Mouse (Mus musculus): ENCODE data around the gene Hgd. TPM values are rescaled to one million over a fixed set of nuclear protein-coding genes. Genes with fewer than 3 reads are reported as not detected.

Hgd gene
- polyA plus RNA-seq, 1 experiment: not detected

DNA sequence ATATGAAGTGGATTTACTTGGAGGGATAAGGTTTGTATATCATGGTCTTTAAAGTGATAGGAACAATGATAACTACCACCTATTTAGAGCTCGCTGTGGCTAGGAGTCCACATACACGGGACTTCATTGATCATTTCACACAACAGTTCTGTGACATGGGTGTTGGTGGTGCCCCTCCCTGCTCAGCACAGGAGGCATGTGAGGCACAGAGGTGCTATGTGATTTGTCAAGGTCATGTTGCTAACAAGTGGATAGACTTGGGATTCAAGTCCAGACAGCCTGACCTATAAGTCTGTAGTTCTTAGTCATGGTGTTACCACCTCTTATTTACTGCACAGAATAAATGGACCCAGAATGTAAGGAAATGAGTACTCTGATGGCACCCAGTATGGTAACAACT, 29.0 kb upstream of the Hgd start:
- Histone ChIP-seq H3K4me1 (ENCODE audit: control insufficient read depth, insufficient read depth, low read length) (no peaks in the 10 kb centered on the region), H3K4me3 (ENCODE audit: insufficient read depth, low read length) (no peak overlapping the region), H3K27ac (ENCODE audit: insufficient read depth, low read length) (no peak overlapping the region)
- TF ChIP-seq CTCF (IDR thresholded peaks at IDR 0.05; ENCODE audit: extremely low read depth, insufficient read depth, low read length): no peak
- no peak for TF ChIP-seq POLR2A (IDR thresholded peaks at IDR 0.05; ENCODE audit: extremely low read depth, insufficient read depth, low read length)

DNA sequence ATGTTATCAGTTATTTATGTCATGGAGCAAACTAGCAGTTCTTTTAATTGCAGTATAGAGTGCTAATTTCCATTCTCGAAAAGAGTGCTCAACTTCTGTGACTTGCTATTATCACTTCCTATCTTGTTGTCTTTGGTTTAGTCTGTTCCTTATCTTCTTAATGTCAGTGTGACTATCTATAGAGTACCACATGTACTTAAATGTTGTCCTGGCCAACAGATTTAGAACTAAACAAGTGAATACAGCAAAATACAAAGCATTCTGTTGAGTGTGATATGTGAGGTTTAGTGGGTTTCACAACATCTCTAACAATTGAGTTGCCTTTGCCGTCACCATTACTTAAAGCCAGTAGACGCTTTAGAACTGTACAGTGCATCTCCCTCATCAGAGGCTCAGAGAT, 27.1 kb upstream of the Hgd start:
- H3K4me3 ChIP-seq (ENCODE audit: insufficient read depth, low read length): no peak overlapping the region
- H3K27ac ChIP-seq (ENCODE audit: insufficient read depth, low read length): no peak overlapping the region
- TF ChIP-seq CTCF (IDR thresholded peaks at IDR 0.05; ENCODE audit: extremely low read depth, insufficient read depth, low read length) (no peak), POLR2A (IDR thresholded peaks at IDR 0.05; ENCODE audit: extremely low read depth, insufficient read depth, low read length) (no peak)
- H3K4me1 ChIP-seq (ENCODE audit: control insufficient read depth, insufficient read depth, low read length): no peaks in the 10 kb centered on the region

DNA sequence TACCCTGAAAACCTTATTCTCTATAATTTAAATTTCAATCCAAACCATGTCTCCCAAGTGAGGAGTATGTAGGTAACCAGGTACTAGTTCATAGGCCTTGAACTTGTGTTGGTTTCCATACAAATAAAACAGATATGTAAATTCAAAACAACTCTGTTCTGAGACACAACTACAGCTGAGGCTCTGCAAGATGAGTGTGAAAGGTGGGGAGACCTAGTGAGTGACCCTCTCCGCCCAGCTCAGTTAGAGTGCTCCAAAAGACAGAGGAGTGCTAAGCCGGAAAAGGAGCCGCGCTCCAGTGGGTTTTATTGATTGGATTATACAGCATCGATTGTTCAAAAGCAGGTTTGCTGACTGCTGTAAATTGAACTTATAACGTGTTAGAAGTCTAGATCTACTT, 17.5 kb upstream of the Hgd start:
- Histone ChIP-seq H3K4me3 (ENCODE audit: insufficient read depth, low read length) (no peak overlapping the region), H3K27ac (ENCODE audit: insufficient read depth, low read length) (no peak overlapping the region), H3K4me1 (ENCODE audit: control insufficient read depth, insufficient read depth, low read length) (peaks cover 3% of the 10 kb centered on the region)
- TF ChIP-seq CTCF (IDR thresholded peaks at IDR 0.05; ENCODE audit: extremely low read depth, insufficient read depth, low read length) (no peak), POLR2A (IDR thresholded peaks at IDR 0.05; ENCODE audit: extremely low read depth, insufficient read depth, low read length) (no peak)

DNA sequence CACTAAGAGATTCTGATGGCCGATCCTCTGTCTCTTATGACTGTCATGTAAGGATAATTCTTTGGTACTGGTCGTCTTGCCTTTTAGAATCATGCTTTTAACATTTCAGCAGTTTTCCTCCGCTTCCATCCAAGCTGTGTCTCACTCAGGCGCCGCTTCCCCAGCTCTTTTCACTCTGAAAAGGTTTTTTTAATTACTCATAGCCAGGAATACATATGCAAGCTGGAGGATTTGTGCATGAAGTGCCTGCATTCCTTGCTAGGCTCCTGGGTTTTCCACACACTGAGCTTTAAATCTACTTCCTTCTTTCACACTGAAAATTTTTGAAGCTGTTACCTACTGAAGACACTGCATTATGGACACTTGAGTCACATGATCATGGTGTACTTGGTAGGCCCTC, 17.0 kb upstream of the Hgd start:
- Histone ChIP-seq H3K27ac (ENCODE audit: insufficient read depth, low read length) (no peak overlapping the region), H3K4me3 (ENCODE audit: insufficient read depth, low read length) (no peak overlapping the region), H3K4me1 (ENCODE audit: control insufficient read depth, insufficient read depth, low read length) (peaks cover 3% of the 10 kb centered on the region)
- TF ChIP-seq POLR2A (IDR thresholded peaks at IDR 0.05; ENCODE audit: extremely low read depth, insufficient read depth, low read length): no peak
- TF ChIP-seq CTCF (IDR thresholded peaks at IDR 0.05; ENCODE audit: extremely low read depth, insufficient read depth, low read length): no peak

DNA sequence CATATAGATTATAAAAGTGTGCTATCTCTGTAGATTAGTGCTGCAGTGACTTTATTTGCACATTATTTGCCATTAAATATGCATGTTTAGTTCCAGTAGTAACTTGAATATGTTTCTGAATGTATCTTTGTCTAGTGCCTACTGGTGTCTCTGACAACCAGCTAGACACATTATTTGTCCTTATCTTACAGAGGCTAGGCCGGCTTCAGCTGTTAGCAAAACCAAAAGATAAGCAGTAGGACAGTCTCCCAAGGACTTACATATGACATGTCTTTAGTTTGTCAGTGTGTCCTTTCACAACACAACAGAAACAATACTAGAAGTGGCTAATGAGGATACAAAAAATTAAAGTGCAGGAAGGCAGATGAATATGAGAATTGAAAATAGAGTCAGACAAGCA, 14.8 kb upstream of the Hgd start:
- Histone ChIP-seq H3K27ac (ENCODE audit: insufficient read depth, low read length) (no peak overlapping the region), H3K4me1 (ENCODE audit: control insufficient read depth, insufficient read depth, low read length) (peaks cover 3% of the 10 kb centered on the region), H3K4me3 (ENCODE audit: insufficient read depth, low read length) (no peak overlapping the region)
- TF ChIP-seq POLR2A (IDR thresholded peaks at IDR 0.05; ENCODE audit: extremely low read depth, insufficient read depth, low read length) (no peak), CTCF (IDR thresholded peaks at IDR 0.05; ENCODE audit: extremely low read depth, insufficient read depth, low read length) (no peak)

DNA sequence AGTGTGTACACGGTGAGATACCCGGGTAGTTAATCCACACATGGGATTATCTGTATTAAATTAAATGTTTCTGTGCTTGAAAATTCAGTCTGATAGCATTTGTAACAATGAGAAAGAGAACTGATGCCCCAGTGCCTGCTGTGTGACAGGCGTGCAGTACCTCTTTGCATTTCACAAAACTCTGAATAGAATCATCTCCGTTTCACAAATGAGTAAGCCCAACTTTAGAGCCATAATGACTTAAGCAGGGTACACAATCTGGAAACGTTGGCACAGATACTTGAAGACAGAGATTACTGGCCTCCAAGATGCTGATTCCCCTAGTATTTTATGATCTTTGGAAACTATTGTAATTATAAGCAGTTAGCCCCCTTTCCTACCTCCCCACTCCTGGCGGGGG, 13.8 kb upstream of the Hgd start:
- Histone ChIP-seq H3K4me1 (ENCODE audit: control insufficient read depth, insufficient read depth, low read length) (peaks cover 3% of the 10 kb centered on the region), H3K4me3 (ENCODE audit: insufficient read depth, low read length) (no peak overlapping the region), H3K27ac (ENCODE audit: insufficient read depth, low read length) (no peak overlapping the region)
- no peak for TF ChIP-seq POLR2A (IDR thresholded peaks at IDR 0.05; ENCODE audit: extremely low read depth, insufficient read depth, low read length)
- no peak for TF ChIP-seq CTCF (IDR thresholded peaks at IDR 0.05; ENCODE audit: extremely low read depth, insufficient read depth, low read length)

DNA sequence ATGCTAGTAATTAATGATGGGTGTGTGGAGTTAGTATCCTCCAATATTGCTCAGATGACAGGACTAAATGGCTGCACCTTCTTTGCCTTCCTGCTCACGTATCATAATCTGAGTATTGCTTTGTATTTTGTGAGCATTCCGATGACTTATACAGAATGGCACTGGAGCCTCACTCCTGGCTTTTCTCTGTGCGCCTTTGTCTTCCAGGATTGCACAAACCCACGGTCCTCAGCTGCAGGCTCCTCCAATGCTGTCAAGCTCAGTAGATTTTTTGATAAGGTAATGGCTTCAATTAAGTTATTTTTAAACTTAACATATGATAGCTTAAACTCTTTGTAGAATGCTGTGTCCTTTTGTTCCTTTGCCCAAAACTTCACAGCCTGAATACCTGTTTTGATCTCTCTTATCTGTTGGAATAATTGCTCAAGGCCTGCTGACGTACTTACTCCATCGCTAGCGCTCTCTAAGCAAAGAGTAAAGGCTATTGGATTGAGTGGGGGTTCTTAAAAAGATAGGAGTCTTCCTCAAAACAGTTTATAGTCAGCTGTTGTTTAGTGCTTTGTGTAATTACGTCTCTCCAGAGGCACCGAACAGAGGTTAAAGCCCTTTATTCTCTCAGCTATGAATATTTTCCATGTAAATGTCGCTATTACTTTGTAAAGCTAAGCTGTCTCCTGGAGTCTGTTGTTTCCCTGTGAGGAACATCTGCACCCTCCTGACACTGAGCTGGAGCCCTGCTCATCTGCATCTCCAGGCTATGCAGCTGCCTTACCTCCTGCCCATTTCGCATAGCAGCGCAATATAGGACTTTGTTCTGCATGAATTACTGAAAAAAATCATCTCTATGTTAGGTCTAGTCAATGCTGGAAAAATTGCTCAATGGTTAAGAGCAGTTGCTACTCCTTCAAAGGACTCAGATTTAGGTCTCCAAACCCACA, 12.6 kb upstream of the Hgd start:
- Histone ChIP-seq H3K4me1 (ENCODE audit: control insufficient read depth, insufficient read depth, low read length) (peaks cover 3% of the 10 kb centered on the region), H3K4me3 (ENCODE audit: insufficient read depth, low read length) (no peak overlapping the region), H3K27ac (ENCODE audit: insufficient read depth, low read length) (no peak overlapping the region)
- TF ChIP-seq POLR2A (IDR thresholded peaks at IDR 0.05; ENCODE audit: extremely low read depth, insufficient read depth, low read length) (no peak), CTCF (IDR thresholded peaks at IDR 0.05; ENCODE audit: extremely low read depth, insufficient read depth, low read length) (no peak)

DNA sequence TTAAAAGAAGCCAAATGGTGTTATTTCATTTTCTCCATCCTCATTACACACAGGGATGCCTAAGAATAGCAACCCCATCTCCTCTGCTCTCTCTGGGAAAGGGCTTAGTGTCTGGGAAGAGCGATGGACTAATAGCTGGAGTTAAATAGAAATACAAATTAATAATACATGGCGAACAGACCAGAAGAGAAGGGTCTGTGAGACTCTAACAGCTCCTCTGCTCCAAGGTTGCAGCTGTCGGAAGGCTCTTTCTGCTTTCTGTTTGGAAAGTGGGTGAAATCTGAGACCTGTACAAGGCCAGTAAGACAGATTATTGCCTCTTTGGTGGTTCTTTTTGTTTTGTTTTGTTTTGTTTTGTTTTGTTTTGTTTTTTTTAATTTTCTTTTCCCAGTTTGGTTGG, 8.4 kb upstream of the Hgd start:
- Histone ChIP-seq H3K4me3 (ENCODE audit: insufficient read depth, low read length) (no peak overlapping the region), H3K4me1 (ENCODE audit: control insufficient read depth, insufficient read depth, low read length) (peaks cover 1% of the 10 kb centered on the region), H3K27ac (ENCODE audit: insufficient read depth, low read length) (no peak overlapping the region)
- TF ChIP-seq POLR2A (IDR thresholded peaks at IDR 0.05; ENCODE audit: extremely low read depth, insufficient read depth, low read length) (no peak), CTCF (IDR thresholded peaks at IDR 0.05; ENCODE audit: extremely low read depth, insufficient read depth, low read length) (no peak)

DNA sequence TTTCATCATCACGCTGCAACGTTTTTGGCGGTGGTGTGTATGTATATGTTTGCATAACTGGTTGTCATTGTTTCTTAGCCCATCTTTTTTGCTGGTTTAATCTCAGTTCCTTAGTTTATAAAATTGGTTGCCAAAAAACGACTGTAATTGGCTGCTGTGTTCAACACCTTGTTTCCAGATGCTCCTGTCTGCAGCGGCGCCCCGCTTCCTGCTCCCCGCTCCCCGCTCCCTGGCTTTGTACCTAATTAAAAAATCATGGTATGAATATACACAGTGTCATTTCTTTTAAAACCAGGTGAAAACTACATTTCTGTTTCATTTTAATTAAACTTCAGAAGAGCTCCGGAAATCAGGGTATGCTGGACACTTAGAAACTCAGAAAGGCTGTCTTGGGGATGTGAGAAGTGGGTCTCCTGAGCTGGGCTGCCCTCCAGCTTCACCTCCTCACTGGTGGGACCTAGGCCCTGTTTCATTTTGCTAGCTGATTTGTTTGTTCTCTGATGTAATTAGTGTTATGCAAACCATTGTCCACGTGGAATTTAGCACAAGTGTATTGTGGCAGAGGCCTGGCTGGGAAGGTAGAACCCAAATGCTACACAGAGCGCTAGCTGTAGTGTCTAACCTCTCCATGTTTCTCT, 7.7 kb upstream of the Hgd start:
- Histone ChIP-seq H3K27ac (ENCODE audit: insufficient read depth, low read length) (no peak overlapping the region), H3K4me3 (ENCODE audit: insufficient read depth, low read length) (no peak overlapping the region), H3K4me1 (ENCODE audit: control insufficient read depth, insufficient read depth, low read length) (no peaks in the 10 kb centered on the region)
- no peak for TF ChIP-seq CTCF (IDR thresholded peaks at IDR 0.05; ENCODE audit: extremely low read depth, insufficient read depth, low read length)
- no peak for TF ChIP-seq POLR2A (IDR thresholded peaks at IDR 0.05; ENCODE audit: extremely low read depth, insufficient read depth, low read length)

DNA sequence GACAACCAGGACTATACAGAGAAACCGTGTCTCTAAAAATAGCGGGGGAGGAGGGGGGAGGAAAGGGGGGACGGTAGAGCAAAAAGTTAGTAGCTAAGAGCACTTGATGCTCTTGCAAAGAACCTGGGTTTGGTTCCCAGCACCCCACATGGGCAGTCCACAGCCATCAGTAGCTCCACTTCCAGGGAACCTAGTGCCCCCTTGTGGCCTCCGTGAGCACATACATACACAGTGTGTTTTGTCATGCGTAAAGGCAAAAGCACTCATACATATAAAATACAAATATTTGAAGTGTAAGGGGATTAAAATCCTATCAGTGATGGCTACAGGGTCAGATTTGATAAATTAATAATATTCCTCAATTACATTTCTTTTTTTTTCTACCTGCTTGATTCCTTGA, 6.9 kb upstream of the Hgd start:
- no peak overlapping the region for H3K4me3 ChIP-seq (ENCODE audit: insufficient read depth, low read length)
- H3K27ac ChIP-seq (ENCODE audit: insufficient read depth, low read length): no peak overlapping the region
- no peak for TF ChIP-seq POLR2A (IDR thresholded peaks at IDR 0.05; ENCODE audit: extremely low read depth, insufficient read depth, low read length)
- 0 out of 2 replicates have a peak, but pooled peaks have one; percentile 10 for TF ChIP-seq CTCF (IDR thresholded peaks at IDR 0.05; ENCODE audit: extremely low read depth, insufficient read depth, low read length)
- H3K4me1 ChIP-seq (ENCODE audit: control insufficient read depth, insufficient read depth, low read length): no peaks in the 10 kb centered on the region
